Comparison of ENCODE assay signal across 8 mouse cellular contexts in genomic region chr17:12990567-12991145, GRCm38 (mm10). TPM values are rescaled to one million over a fixed set of nuclear protein-coding genes. Genes with fewer than 3 reads are reported as not detected.
DNase-seq lines count a peak whose midpoint lies in the region; ATAC-seq and TF ChIP-seq lines count a peak whose summit lies in the region.

No protein-coding gene starts in this region.

- H3K36me3 ChIP-seq in heart, embryonic 11.5 days (ENCODE audit: control insufficient read depth, insufficient read depth, low read length): no peaks in the 10 kb centered on the region; the same call in 1 of the 2 replicates
- peaks cover 29% of the 10 kb centered on the region for H3K36me3 ChIP-seq in E14TG2a.4 (ENCODE audit: insufficient read depth, low read length)
- H3K36me3 ChIP-seq in forebrain, postnatal 0 days (ENCODE audit: insufficient read depth): no peaks in the 10 kb centered on the region; the same call in 1 of the 2 replicates
- H3K36me3 ChIP-seq in liver, postnatal 0 days (replicated peaks; ENCODE audit: insufficient read depth, low read length): no peaks in the 10 kb centered on the region

- no peak for TF ChIP-seq CTCF in E14TG2a.4 (conservative IDR thresholded peaks at IDR 0.05; ENCODE audit: low read length)
- TF ChIP-seq CTCF in forebrain, postnatal 0 days (IDR thresholded peaks at IDR 0.05; ENCODE audit: low read depth): no peak
- TF ChIP-seq CTCF in liver, postnatal 0 days (IDR thresholded peaks at IDR 0.05; ENCODE audit: low read depth): no peak

- no peaks in the 10 kb centered on the region for H3K27me3 ChIP-seq in heart, embryonic 11.5 days (ENCODE audit: control insufficient read depth, insufficient read depth, low read length)
- H3K27me3 ChIP-seq in E14TG2a.4 (ENCODE audit: insufficient read depth, low read length): no peaks in the 10 kb centered on the region
- H3K27me3 ChIP-seq in forebrain, postnatal 0 days (ENCODE audit: insufficient read depth, low read length): no peaks in the 10 kb centered on the region
- H3K27me3 ChIP-seq in liver, postnatal 0 days (ENCODE audit: insufficient read depth, low read length): no peaks in the 10 kb centered on the region

- intact Hi-C loops in left cerebral cortex, postnatal 25 days (cut with DNase I): loop anchor here (5.0 kb wide), 2 partner anchors 73 to 108 kb away; partner anchors contain the start of genes Mrpl18 and Tcp1
- intact Hi-C loops in gastrocnemius, postnatal 14 days (cut with DNase I; ENCODE audit: low total_unique reads): no loop called here

- H3K4me2 ChIP-seq in heart, embryonic 11.5 days: peak overlapping the region; percentile 94
- H3K4me2 ChIP-seq in forebrain, postnatal 0 days (ENCODE audit: low read depth): peak overlapping the region; percentile 84
- H3K4me2 ChIP-seq in liver, postnatal 0 days (ENCODE audit: low read depth, low read length): peak overlapping the region; percentile 92

- WGBS in heart, embryonic 11.5 days (ENCODE audit: insufficient replicate concordance): 59% methylated on average over 8 of the region's 8 CpGs
- WGBS in forebrain, postnatal 0 days: 59% methylated on average over 8 of the region's 8 CpGs
- 31% methylated on average over 8 of the region's 8 CpGs for WGBS in liver, postnatal 0 days (ENCODE audit: insufficient replicate concordance)

- ATAC-seq in heart, embryonic 11.5 days (replicated peaks; ENCODE audit: insufficient number of reproducible peaks, low FRiP score, low TSS enrichment): no peak
- no peak for ATAC-seq in forebrain, postnatal 0 days
- no peak for ATAC-seq in liver, postnatal 0 days

- H3K4me3 ChIP-seq in heart, embryonic 11.5 days (ENCODE audit: low read depth, low read length): peak overlapping the region; percentile 95
- peak overlapping the region; percentile 97 for H3K4me3 ChIP-seq in E14TG2a.4 (replicated peaks; ENCODE audit: low read length)
- peak overlapping the region; percentile 98 for H3K4me3 ChIP-seq in forebrain, postnatal 0 days (ENCODE audit: low read depth, low read length)
- H3K4me3 ChIP-seq in liver, postnatal 0 days (ENCODE audit: low read depth, low read length): peak overlapping the region; percentile 90

- H3K9ac ChIP-seq in heart, embryonic 11.5 days (ENCODE audit: low read depth, low read length): peak overlapping the region; percentile 100
- H3K9ac ChIP-seq in forebrain, postnatal 0 days: peak overlapping the region; percentile 99
- H3K9ac ChIP-seq in liver, postnatal 0 days (replicated peaks): peak overlapping the region; percentile 98

- no peaks in the 10 kb centered on the region for H3K9me3 ChIP-seq in heart, embryonic 11.5 days (replicated peaks; ENCODE audit: control insufficient read depth, low read length)
- no peaks in the 10 kb centered on the region for H3K9me3 ChIP-seq in E14TG2a.4 (ENCODE audit: low read length)
- no peaks in the 10 kb centered on the region for H3K9me3 ChIP-seq in forebrain, postnatal 0 days (ENCODE audit: low read length)
- H3K9me3 ChIP-seq in liver, postnatal 0 days (ENCODE audit: low read length): no peaks in the 10 kb centered on the region

- peaks cover 3% of the 10 kb centered on the region; the same call in 1 of the 2 replicates for H3K4me1 ChIP-seq in heart, embryonic 11.5 days (ENCODE audit: control insufficient read depth, insufficient read depth, low read length)
- peaks cover 64% of the 10 kb centered on the region for H3K4me1 ChIP-seq in E14TG2a.4 (replicated peaks; ENCODE audit: low read depth, low read length)
- peaks cover 15% of the 10 kb centered on the region for H3K4me1 ChIP-seq in forebrain, postnatal 0 days (ENCODE audit: insufficient read depth)
- H3K4me1 ChIP-seq in liver, postnatal 0 days (ENCODE audit: insufficient read depth): no peaks in the 10 kb centered on the region

- no peak for TF ChIP-seq EP300 in liver, postnatal 0 days (IDR thresholded peaks at IDR 0.05; ENCODE audit: low read depth)

- no peak overlapping the region for H3K27ac ChIP-seq in heart, embryonic 11.5 days (ENCODE audit: low read depth, low read length)
- peak overlapping the region; percentile 99; the same call in 1 of the 2 replicates for H3K27ac ChIP-seq in forebrain, postnatal 0 days (ENCODE audit: low read depth, low read length)
- H3K27ac ChIP-seq in liver, postnatal 0 days (ENCODE audit: low read depth): peak overlapping the region; percentile 100

- no peak for DNase-seq in heart, adult 8-10 months (ENCODE audit: low spot score)
- no peak for DNase-seq in forebrain, postnatal 0 days
- DNase-seq in liver, postnatal 0 days: no peak
- no peak for DNase-seq in left cerebral cortex, postnatal 25 days (ENCODE audit: low spot score in 2 of 2)
- no peak for DNase-seq in gastrocnemius, postnatal 14 days
- no peak for DNase-seq in natural killer cell, adult 2 months (ENCODE audit: low spot score in 2 of 2)

RNA-seq across cellular contexts. Expression of gene Wtap, which starts 3.3 kb away (rescaled TPM):
- 83.4 and 88.8 TPM in 2 replicates for polyA plus RNA-seq in heart, embryonic 11.5 days (2014; fragmentation: Nextera tagmentation; extraction: Ambion mirVana)
- 10 to 100 TPM; 31.7 to 33.9 (median 32.4) TPM for total RNA-seq in heart, adult 8-10 months (2022)
- total RNA-seq in forebrain, postnatal 0 days (2014; rRNA removed): 111 and 116 TPM in 2 replicates
- 148 and 157 TPM in 2 replicates for polyA plus RNA-seq in forebrain, postnatal 0 days (2015; fragmentation: Nextera tagmentation; extraction: Ambion mirVana)
- 49.2 and 54.6 TPM in 2 replicates for polyA plus RNA-seq in liver, postnatal 0 days (2015; fragmentation: Nextera tagmentation; extraction: Ambion mirVana)
- total RNA-seq in left cerebral cortex, postnatal 25 days (2021): 10 to 100 TPM; 50.9 to 53.6 TPM
- total RNA-seq in gastrocnemius, postnatal 14 days (2021): 10 to 100 TPM; 27.9 to 31.2 TPM

RNA-seq across cellular contexts. Expression of gene Sod2, which starts 16.0 kb away (rescaled TPM):
- 308 and 326 TPM in 2 replicates for polyA plus RNA-seq in heart, embryonic 11.5 days (2014; fragmentation: Nextera tagmentation; extraction: Ambion mirVana)
- total RNA-seq in heart, adult 8-10 months (2022): 1,000 to 10,000 TPM; 1,030 to 1,116 (median 1,059) TPM
- total RNA-seq in forebrain, postnatal 0 days (2014; rRNA removed): 86.7 and 110 TPM in 2 replicates
- polyA plus RNA-seq in forebrain, postnatal 0 days (2015; fragmentation: Nextera tagmentation; extraction: Ambion mirVana): 128 and 140 TPM in 2 replicates
- 200 and 212 TPM in 2 replicates for polyA plus RNA-seq in liver, postnatal 0 days (2015; fragmentation: Nextera tagmentation; extraction: Ambion mirVana)
- total RNA-seq in left cerebral cortex, postnatal 25 days (2021): 100 to 1,000 TPM; 267 to 275 TPM
- 100 to 1,000 TPM; 302 to 371 TPM for total RNA-seq in gastrocnemius, postnatal 14 days (2021)

RNA-seq across cellular contexts. Expression of gene Acat2, which starts 30.1 kb away (rescaled TPM):
- polyA plus RNA-seq in heart, embryonic 11.5 days (2014; fragmentation: Nextera tagmentation; extraction: Ambion mirVana): 38.3 and 56.5 TPM in 2 replicates
- total RNA-seq in heart, adult 8-10 months (2022): 1 to 10 TPM; 4.2 to 7.1 (median 6.1) TPM
- 228 and 260 TPM in 2 replicates for total RNA-seq in forebrain, postnatal 0 days (2014; rRNA removed)
- polyA plus RNA-seq in forebrain, postnatal 0 days (2015; fragmentation: Nextera tagmentation; extraction: Ambion mirVana): 268 and 278 TPM in 2 replicates
- polyA plus RNA-seq in liver, postnatal 0 days (2015; fragmentation: Nextera tagmentation; extraction: Ambion mirVana): 36.4 and 39.1 TPM in 2 replicates
- 10 to 100 TPM; 59.1 to 60.8 TPM for total RNA-seq in left cerebral cortex, postnatal 25 days (2021)
- 1 to 10 TPM; 4.7 to 6.4 TPM for total RNA-seq in gastrocnemius, postnatal 14 days (2021)

RNA-seq across cellular contexts. Expression of gene Acat3, which starts 50.3 kb away (rescaled TPM):
- polyA plus RNA-seq in heart, embryonic 11.5 days (2014; fragmentation: Nextera tagmentation; extraction: Ambion mirVana): 0.13 and 0.70 TPM in 2 replicates
- under 1 TPM in 1 of 4 experiments, not detected in 3; 0.12 TPM for total RNA-seq in heart, adult 8-10 months (2022)
- total RNA-seq in forebrain, postnatal 0 days (2014; rRNA removed): 1.3 and 1.5 TPM in 2 replicates
- polyA plus RNA-seq in forebrain, postnatal 0 days (2015; fragmentation: Nextera tagmentation; extraction: Ambion mirVana): 0.21 and 0.85 TPM in 2 replicates
- 38.4 and 38.8 TPM in 2 replicates for polyA plus RNA-seq in liver, postnatal 0 days (2015; fragmentation: Nextera tagmentation; extraction: Ambion mirVana)
- total RNA-seq in left cerebral cortex, postnatal 25 days (2021): 1 to 10 TPM; 2.6 to 3.9 TPM
- not detected for total RNA-seq in gastrocnemius, postnatal 14 days (2021)

Comparison
In these comparisons a context has a peak if more than half of its experiments do, and no peak if none do; other contexts are left out.
1. RNA of gene Acat2, which starts 30.1 kb away (total RNA-seq): 228 to 260 TPM in forebrain, postnatal 0 days and 59.1 to 60.8 TPM in left cerebral cortex, postnatal 25 days; 4.2 to 7.1 TPM in heart, adult 8-10 months and 4.7 to 6.4 TPM in gastrocnemius, postnatal 14 days; every median in the first group is over 4 times any median in the second.
2. Peak in every context shown above with its lines, with median percentiles within 50 percentile points of each other: H3K4me2 ChIP-seq, H3K4me3 ChIP-seq and H3K9ac ChIP-seq.